Mouse (Mus musculus): ENCODE results near the gene Ddo. TPM values are rescaled to one million over a fixed set of nuclear protein-coding genes. Genes with fewer than 3 reads are reported as not detected.

Gene Ddo
- polyA plus RNA-seq, 1 experiment from 2014 or later = 0.92 TPM

DNA sequence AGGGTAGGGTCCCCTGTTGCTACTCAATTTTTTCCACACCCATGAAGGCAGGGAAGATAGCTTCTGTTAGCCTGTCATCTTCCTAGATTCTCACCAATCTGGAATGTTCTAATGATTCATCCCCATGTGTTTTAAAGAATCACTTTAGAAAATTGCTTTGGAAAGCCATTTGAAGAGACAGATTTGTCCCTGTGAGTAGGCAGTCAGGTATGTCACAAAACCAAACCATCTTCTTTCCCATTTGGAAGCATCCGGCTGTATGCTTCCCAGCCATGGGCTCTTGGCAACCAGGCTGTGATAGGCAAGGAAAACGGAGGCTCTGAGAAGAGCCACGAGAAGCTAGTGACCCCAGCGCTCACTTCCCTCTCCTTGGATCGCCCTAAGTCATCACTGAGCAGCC is 100.4 kb downstream of the Ddo start:
- no peak for ATAC-seq (ENCODE audit: insufficient read depth, low FRiP score)
- Histone ChIP-seq H3K4me1 (ENCODE audit: control insufficient read depth, insufficient read depth, low read length) (no peaks in the 10 kb centered on the region; the same call in 1 of the 2 replicates), H3K4me2 (ENCODE audit: low read depth, low read length) (no peak overlapping the region), H3K4me3 (replicated peaks; ENCODE audit: low read length) (no peak overlapping the region), H3K27ac (ENCODE audit: low read length) (no peak overlapping the region), H3K9ac (ENCODE audit: low read length) (no peak overlapping the region), H3K9me3 (replicated peaks; ENCODE audit: control insufficient read depth, low read length) (no peaks in the 10 kb centered on the region), H3K27me3 (ENCODE audit: control insufficient read depth, insufficient read depth, low read length) (no peaks in the 10 kb centered on the region), H3K36me3 (ENCODE audit: control insufficient read depth, insufficient read depth, low read length) (no peaks in the 10 kb centered on the region)
- 83% methylated on average over 5 of the region's 5 CpGs for WGBS

Other genes starting within 250 kb of the Ddo start
- gene Slc22a16, start 59.7 kb upstream of the Ddo start, polyA plus RNA-seq (2015; fragmentation: Nextera tagmentation; extraction: Ambion mirVana) = not detected in 2 replicates
- gene Mettl24, start 53.3 kb downstream of the Ddo start, polyA plus RNA-seq (2015; fragmentation: Nextera tagmentation; extraction: Ambion mirVana) = 2.1 and 2.3 TPM in 2 replicates